Mouse (Mus musculus): ENCODE data around the gene Srxn1. TPM values are rescaled to one million over a fixed set of nuclear protein-coding genes. Genes with fewer than 3 reads are reported as not detected.
"Not testable (repeated sequence)": the region's sequence is repeated elsewhere in the genome, so short reads cannot be mapped to it uniquely, and the experiment has no call there.

Srxn1 gene
- polyA plus RNA-seq (2012) = 2.6 TPM in 2 replicates

GRCm38 (mm10) chr2:152105318-152106224 lies at the start of gene Srxn1:
TSS of gene Srxn1 (plus strand) at chr2:152105516.
- peaks cover 2% of the 10 kb centered on the region for H3K9me3 ChIP-seq (ENCODE audit: control insufficient read depth, low read length)
- H3K4me3 ChIP-seq (replicated peaks) = peak within 1 kb of the TSS; percentile 85
- TF ChIP-seq GATA1 (IDR thresholded peaks at IDR 0.05; ENCODE audit: low read length) (no peak), TAL1 (IDR thresholded peaks at IDR 0.05; ENCODE audit: low read length) (no peak)
- H3K27me3 ChIP-seq (ENCODE audit: control insufficient read depth) = peaks cover 30% of the 10 kb centered on the region
- peaks cover 41% of the 10 kb centered on the region for H3K4me1 ChIP-seq (ENCODE audit: control insufficient read depth)
- peaks cover 44% of the 10 kb centered on the region for H3K36me3 ChIP-seq (ENCODE audit: control insufficient read depth)

- Histone ChIP-seq H3K4me3 (replicated peaks) (no peak overlapping the region), H3K36me3 (ENCODE audit: control insufficient read depth) (no peaks in the 10 kb centered on the region), H3K4me1 (ENCODE audit: control insufficient read depth) (peaks cover 7% of the 10 kb centered on the region; the same call in 1 of the 2 replicates), H3K9me3 (ENCODE audit: control insufficient read depth, low read length) (no peaks in the 10 kb centered on the region), H3K27me3 (ENCODE audit: control insufficient read depth) (peaks cover 41% of the 10 kb centered on the region)
- no peak for TF ChIP-seq TAL1 (IDR thresholded peaks at IDR 0.05; ENCODE audit: low read length)
- TF ChIP-seq GATA1 (IDR thresholded peaks at IDR 0.05; ENCODE audit: low read length) = no peak
These were observed 48.7 kb upstream of the Srxn1 start for GRCm38 (mm10) chr2:152056368-152057251.

- H3K9me3 ChIP-seq (ENCODE audit: control insufficient read depth, low read length) = no peaks in the 10 kb centered on the region
- no peaks in the 10 kb centered on the region for H3K36me3 ChIP-seq (ENCODE audit: control insufficient read depth)
- no peak overlapping the region for H3K4me3 ChIP-seq (replicated peaks)
- TF ChIP-seq TAL1 (IDR thresholded peaks at IDR 0.05; ENCODE audit: low read length) (no peak), GATA1 (IDR thresholded peaks at IDR 0.05; ENCODE audit: low read length) (no peak)
- H3K27me3 ChIP-seq (ENCODE audit: control insufficient read depth) = peaks cover 38% of the 10 kb centered on the region
- peaks cover 4% of the 10 kb centered on the region; the same call in 1 of the 2 replicates for H3K4me1 ChIP-seq (ENCODE audit: control insufficient read depth)
These were observed 48.1 kb upstream of the Srxn1 start for GRCm38 (mm10) chr2:152057252-152057563.

GRCm38 (mm10) chr2:152062817-152063216 lies 42.5 kb upstream of the Srxn1 start:
- not testable (repeated sequence) for H3K4me1 ChIP-seq (ENCODE audit: control insufficient read depth); H3K36me3 ChIP-seq (ENCODE audit: control insufficient read depth); H3K9me3 ChIP-seq (ENCODE audit: control insufficient read depth, low read length); H3K4me3 ChIP-seq (replicated peaks)
- H3K27me3 ChIP-seq (ENCODE audit: control insufficient read depth) = peaks cover 12% of the 10 kb centered on the region

- no peak overlapping the region for H3K4me3 ChIP-seq (replicated peaks)
- no peaks in the 10 kb centered on the region for H3K4me1 ChIP-seq (ENCODE audit: control insufficient read depth)
- peaks cover 12% of the 10 kb centered on the region for H3K27me3 ChIP-seq (ENCODE audit: control insufficient read depth)
- H3K9me3 ChIP-seq (ENCODE audit: control insufficient read depth, low read length) = no peaks in the 10 kb centered on the region
- H3K36me3 ChIP-seq (ENCODE audit: control insufficient read depth) = no peaks in the 10 kb centered on the region
- TF ChIP-seq GATA1 (IDR thresholded peaks at IDR 0.05; ENCODE audit: low read length) (no peak), TAL1 (IDR thresholded peaks at IDR 0.05; ENCODE audit: low read length) (no peak)
These were observed 36.5 kb upstream of the Srxn1 start for GRCm38 (mm10) chr2:152068660-152069433.

- TF ChIP-seq TAL1 (IDR thresholded peaks at IDR 0.05; ENCODE audit: low read length) = no peak
- TF ChIP-seq GATA1 (IDR thresholded peaks at IDR 0.05; ENCODE audit: low read length) = no peak
- Histone ChIP-seq H3K9me3 (ENCODE audit: control insufficient read depth, low read length) (no peaks in the 10 kb centered on the region), H3K27me3 (ENCODE audit: control insufficient read depth) (peaks cover 18% of the 10 kb centered on the region), H3K4me1 (ENCODE audit: control insufficient read depth) (no peaks in the 10 kb centered on the region), H3K4me3 (replicated peaks) (no peak overlapping the region), H3K36me3 (ENCODE audit: control insufficient read depth) (no peaks in the 10 kb centered on the region)
These were observed 35.9 kb upstream of the Srxn1 start for GRCm38 (mm10) chr2:152069434-152069786.

GRCm38 (mm10) chr2:152069941-152070340 lies 35.4 kb upstream of the Srxn1 start:
- Histone ChIP-seq H3K4me3 (replicated peaks) (no peak overlapping the region), H3K4me1 (ENCODE audit: control insufficient read depth) (no peaks in the 10 kb centered on the region), H3K27me3 (ENCODE audit: control insufficient read depth) (peaks cover 21% of the 10 kb centered on the region), H3K36me3 (ENCODE audit: control insufficient read depth) (no peaks in the 10 kb centered on the region), H3K9me3 (ENCODE audit: control insufficient read depth, low read length) (no peaks in the 10 kb centered on the region)
- TF ChIP-seq TAL1 (IDR thresholded peaks at IDR 0.05; ENCODE audit: low read length) (no peak), GATA1 (IDR thresholded peaks at IDR 0.05; ENCODE audit: low read length) (no peak)

GRCm38 (mm10) chr2:152074521-152074920 lies 30.8 kb upstream of the Srxn1 start:
- Histone ChIP-seq H3K9me3 (ENCODE audit: control insufficient read depth, low read length) (no peaks in the 10 kb centered on the region), H3K27me3 (ENCODE audit: control insufficient read depth) (peaks cover 50% of the 10 kb centered on the region), H3K36me3 (ENCODE audit: control insufficient read depth) (no peaks in the 10 kb centered on the region), H3K4me3 (replicated peaks) (no peak overlapping the region), H3K4me1 (ENCODE audit: control insufficient read depth) (no peaks in the 10 kb centered on the region)
- no peak for TF ChIP-seq TAL1 (IDR thresholded peaks at IDR 0.05; ENCODE audit: low read length)
- no peak for TF ChIP-seq GATA1 (IDR thresholded peaks at IDR 0.05; ENCODE audit: low read length)

Measured in erythroblast, embryonic 14.5 days (primary cell).